Mouse (Mus musculus): Measurements from ENCODE around the gene Poldip3.

GRCm38 (mm10) chr15:83111874-83112273, 37.3 kb downstream of the Poldip3 start:
- TF ChIP-seq POLR2A (IDR thresholded peaks at IDR 0.05; ENCODE audit: insufficient read depth, low read length) (no peak), CTCF (IDR thresholded peaks at IDR 0.05; ENCODE audit: low read depth, low read length) (no peak)

All from ES-Bruce4 (cell line).